Mouse (Mus musculus) left cerebral cortex, adult 11 months (tissue): ENCODE results near the gene H2-Oa.

Experiments used
- DNase-seq: peaks from one replicate; pipeline ENCODE4 v3.0.0; 2022; ENCODE audit warnings: low spot score

The H2-Oa gene

GRCm38 (mm10) chr17:34122188-34122984, 30.2 kb downstream of the H2-Oa start, which contains the start of gene Brd2:
Gene Brd2, minus strand, starts transcription at chr17:34122634.
- peak; percentile 93 for DNase-seq

DNA sequence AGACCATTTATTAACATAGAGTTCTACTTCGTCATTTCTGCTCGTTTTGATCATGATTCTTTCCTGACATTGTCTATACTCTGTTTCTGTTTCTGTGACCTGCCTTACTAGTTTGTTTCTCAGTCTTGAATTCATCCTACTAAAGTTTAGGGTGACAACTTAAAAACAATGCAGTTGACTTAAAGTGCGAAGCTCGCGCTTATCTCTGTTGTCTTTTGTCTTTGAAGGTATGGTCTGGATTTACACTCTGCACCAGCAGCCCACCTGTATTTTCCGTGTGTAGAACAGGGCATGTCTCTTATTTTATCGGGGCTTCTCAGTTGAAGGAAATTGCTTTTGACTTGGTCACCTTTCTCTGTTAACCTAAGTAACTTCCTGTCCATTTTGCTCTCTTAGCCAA, 31.0 kb downstream of the H2-Oa start:
- DNase-seq = no peak

- DNase-seq = no peak
Measured at GRCm38 (mm10) chr17:34123518-34123917, 31.4 kb downstream of the H2-Oa start.

DNA sequence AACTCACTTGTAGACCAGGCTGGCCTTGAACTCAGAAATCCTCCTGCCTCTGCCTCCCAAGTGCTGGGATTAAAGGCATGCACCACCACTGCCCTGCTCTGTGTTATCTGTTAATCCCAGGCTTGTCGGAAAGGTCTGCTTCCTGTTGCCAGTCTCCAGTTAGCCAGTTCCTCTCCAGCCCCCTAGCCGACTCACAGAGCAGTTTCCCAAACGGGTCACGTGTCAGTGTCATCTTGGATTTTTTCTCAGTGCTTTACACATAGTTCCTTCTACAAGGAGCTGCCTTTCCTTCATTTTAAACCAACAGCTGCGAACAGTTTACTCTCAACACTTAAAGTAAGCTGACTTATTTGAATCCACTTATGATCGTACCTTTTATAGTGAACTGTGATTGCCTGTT, 32.5 kb downstream of the H2-Oa start:
- DNase-seq = no peak

DNA sequence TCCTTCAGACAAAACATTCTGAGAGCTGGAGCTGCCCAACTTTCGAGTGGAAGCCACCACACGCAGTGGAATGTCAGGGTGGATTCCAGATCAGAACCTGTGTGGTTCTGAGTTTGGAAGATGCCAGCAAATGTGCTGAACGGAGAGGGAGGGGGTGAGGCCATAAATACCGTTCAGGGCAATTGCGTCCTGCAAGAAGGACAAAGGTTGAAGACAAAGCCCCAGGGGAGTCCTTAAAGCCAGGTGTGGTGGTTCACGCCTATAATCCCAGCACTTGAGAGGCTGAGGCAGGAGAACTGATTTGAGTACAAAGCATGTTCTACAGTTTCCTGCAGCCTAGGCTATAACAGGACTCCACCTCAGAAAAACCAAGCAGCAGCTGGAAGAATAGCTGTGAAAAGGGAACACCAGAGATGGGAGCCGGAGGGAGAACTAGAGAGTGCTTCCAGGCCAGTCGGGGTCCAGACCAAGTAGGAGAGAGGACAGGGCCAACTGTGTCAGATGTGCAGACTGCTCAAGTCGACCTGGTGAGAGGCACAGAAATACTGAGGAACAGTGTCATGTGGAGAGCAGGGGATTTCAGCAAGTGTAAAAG, 34.8 kb downstream of the H2-Oa start:
- no peak for DNase-seq

- no peak for DNase-seq
Measured at GRCm38 (mm10) chr17:34127475-34127874, 35.3 kb downstream of the H2-Oa start.

DNA sequence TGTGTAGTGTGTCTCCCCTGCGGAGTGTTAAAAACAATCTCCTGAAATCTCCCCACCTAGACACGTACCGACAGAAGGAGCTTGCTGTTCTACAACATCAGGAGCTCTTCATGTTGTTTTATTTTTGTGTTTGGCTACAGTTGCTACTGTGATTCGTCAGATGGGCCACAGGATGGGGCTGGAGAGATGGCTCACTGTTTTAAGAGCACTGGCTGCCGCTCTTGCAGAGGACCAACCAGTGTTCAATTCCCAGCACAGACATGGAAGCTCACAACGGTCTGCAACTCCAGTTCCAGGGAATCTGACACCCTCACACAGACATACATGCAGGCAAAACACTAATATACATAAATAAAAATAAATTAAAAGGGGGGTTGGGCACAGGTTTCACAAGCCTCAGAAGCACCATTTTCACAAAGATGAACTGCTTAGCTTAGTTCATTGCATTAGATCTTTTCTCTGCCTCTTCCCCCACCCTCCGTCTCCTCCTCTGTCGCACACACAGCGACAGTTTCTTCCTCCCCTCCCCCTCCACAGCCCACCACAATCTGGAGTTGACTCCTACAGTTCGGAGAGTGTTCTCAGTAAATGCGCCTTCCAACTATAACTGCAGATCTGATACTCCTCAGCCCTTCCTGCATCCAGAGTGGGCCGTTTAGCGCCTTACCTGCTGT, 36.3 kb downstream of the H2-Oa start:
- no peak for DNase-seq

DNA sequence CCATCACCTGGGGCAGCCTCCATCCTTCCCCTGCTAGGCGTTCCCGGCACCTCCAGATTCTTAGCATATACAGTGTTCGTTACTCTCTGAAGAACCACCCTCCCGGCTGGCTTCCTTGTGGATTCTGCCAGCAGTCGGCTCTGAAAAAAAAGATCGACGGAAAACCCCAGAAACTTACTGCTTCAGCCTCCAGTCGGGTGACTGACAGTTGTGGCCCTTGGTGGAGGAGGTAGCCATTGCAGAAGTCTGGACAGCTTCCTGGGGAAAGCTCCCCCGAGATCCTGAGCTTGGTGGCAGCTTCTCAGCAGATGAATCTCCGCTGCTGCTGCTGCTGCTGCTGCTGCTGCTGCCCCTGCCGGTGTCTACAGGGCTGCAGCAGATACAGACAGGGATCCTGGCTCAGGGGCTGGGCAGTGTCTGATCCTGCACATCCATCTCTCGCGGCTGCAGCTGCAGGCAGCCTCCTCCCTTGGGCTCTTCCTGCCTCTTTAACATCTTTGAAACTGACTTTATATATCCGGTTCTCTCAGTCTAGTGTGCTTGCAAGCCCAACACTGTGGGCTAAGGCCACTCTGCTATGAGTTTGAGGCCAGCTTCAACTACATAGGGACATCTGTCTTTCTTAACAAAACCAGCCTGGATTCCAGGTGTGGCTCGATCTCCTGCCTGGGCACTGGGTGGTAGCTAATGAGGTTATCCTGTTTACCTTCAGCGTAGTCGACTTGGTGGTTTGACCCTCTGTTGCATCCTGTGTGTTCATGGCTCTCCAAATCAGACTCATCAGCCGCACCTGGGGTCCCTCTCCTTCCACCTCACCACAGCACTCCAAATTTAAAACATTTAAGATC, 37.0 kb downstream of the H2-Oa start:
- no peak for DNase-seq

DNA sequence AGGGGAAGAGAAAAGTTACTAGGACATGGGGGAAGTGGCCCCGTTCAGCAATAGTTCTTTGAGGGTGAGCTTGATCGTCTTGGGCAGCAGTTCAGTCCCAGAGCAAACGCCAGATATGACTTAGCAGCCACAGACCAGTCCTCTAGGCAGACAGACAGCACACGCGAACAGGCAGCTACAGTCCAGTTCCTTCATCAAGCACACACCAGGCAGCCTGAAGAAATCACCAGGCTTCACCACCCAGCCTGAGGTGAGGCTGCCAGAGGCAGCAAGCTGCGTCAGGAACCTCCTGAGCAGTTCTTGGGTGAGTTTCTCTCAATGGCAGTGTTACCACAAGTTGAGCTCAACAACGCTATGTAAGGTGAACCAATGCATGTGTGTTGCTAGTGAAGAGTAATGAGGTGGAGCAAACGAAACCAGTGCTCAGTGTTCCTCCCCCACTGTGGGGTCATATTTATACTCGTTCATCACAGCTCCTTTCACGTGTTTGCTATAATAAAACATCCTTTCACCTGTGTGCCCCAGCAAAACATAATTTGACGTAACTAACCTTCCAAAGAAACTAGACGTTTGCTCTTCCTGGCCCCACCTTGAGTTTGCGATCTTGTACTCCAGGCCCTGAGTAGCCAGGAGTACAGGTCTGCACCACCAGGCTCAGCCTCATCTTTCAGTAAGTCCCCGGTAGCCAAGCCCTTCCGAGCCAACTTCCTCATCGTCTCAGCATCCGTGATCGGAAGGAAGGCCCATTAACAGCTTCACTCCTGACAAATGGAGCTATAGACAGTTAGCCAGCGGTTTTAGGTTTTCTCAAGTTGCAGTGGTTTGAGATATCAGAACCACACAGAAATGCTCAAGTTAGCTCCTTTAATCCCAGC, 38.2 kb downstream of the H2-Oa start:
- DNase-seq = no peak

GRCm38 (mm10) chr17:34131911-34132310, 39.8 kb downstream of the H2-Oa start:
- no peak for DNase-seq

DNA sequence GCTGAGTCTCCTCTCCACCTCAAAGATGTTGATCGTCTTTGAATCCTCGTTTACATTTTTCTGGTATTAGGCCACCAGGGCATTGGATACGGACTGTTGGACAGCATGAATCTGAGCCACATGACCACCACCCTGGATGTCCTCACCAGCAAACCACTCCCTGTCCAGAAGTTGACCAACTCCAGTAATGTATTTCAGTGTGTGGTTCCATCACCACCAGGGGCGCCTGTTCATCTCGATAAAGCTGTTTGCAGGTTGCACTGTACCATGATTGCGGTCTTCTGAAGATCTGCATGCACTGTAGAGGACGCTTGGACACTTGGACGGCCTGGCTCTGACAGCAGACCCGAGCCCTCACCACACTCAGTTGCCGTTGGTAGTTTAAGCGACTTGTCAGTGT, 41.1 kb downstream of the H2-Oa start:
- no peak for DNase-seq

DNA sequence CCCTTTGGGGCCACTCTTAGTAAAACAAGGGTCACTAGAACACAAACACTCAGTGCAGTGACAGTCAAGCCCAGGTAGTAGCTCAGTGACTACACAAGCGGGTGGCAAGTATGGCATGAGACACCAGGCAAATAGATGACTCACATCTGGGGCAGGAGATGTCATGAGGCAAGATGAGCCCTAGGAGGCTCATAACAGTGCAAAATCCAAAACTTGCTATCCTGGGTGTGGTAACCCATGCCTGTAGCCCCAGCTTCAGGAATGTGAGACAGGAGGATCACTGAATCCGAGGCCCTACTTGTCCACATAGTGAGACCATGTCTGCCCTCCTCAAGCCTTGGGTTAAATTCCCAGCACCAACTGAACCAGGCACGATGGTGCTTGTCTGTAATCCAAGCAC, 42.3 kb downstream of the H2-Oa start:
- no peak for DNase-seq

DNA sequence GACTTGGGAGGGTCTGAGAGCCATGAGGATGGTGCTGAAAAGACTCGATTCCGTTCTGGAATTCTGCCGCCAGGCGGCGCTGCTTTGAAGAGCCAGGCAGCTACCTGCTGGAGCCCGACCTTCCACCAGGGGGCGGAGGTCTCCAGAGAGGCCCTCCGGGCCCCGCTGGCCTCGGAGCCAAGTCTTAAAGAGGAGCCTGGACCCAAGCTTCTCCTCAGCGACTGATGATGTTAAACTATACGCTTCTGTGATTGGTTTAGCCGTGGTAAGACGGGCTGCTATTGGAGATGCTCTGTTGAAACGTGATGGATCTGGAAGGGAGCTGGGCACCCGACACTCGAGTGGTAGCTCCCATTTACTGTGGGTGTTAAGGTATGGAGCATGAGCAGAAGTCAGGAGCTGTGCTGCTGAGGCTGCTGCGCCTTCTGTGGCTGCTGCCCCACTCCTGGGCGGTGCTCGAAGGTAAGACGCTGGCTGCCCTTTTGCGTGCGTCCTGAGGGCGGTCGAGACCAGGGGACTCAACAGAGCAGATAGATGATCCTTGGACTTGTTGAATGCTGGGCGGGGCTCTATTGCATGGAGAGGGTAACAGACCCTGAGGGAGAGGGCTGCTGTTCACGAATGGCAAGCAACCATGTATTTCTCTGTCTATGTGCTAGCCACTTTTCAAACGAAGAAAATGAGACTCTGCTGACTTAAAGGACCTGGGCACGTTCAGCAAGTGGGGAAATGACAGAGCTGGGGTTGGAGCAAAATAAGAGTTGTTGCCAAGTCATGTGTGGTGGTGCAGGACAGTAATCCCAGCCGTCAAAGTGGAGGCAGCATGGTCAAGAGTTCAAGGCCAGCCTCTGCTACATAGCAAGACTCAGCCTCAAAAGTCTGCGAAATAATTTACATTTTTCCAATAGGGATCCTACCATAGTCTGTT, 43.4 kb downstream of the H2-Oa start:
- DNase-seq = peak; percentile 99

DNA sequence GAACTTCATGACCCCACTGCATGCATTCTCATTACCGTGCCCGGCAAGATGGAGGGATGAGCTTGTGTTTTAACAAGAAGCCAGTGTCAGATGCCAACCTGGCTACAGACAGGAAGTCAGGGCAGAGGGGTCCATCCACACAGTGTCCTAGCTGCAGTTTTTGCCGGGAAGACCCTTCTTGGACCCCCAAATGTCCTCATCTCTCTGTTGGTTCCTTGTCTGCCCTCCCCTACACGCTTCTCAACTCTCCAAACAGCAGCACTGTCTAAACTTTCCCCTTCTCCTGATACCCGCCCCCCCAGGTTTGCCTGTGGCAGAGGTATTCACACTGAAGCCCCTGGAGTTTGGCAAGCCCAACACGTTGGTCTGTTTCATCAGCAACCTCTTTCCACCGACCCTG, 45.5 kb downstream of the H2-Oa start:
- DNase-seq = no peak

DNA sequence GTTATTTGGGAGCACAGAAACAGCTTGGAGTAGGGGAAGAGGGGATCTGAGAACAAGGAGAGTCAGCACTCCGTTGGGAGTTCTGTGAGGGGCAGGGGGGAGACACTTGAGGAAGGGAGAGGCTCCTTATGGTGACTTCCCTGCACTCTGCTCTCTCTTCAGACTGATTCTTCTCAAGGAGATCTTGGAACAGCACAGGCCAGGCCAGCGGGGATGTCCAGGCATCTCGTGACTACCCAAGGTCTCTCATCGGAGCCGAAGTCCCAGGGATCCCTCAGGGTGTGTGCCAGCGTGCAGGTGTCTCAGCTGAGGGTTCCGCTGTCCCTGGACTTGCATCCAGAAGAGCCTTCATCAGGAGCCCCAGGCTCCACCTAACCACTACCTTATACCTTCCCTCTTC, 46.5 kb downstream of the H2-Oa start:
- DNase-seq = no peak

DNA sequence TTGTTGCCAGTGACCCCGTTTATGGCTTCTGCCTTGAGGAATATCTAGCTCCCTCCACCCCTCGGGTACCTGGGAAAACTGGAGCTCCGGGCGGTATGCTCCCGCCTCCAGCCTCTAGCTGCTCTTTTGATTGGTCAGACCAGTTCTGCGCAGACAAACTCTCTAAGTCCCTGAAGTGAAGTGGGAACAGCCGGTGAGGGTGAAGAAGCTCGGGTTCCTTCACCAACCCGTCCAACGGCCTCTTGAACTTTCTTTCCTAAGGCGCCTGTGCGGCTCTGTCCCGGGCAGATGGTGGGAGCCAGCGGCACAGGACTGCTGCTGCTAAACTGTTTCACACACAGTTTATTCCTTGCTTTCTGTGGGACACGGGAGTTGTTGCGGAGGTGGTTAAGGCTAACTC, 47.3 kb downstream of the H2-Oa start:
- DNase-seq = no peak

DNA sequence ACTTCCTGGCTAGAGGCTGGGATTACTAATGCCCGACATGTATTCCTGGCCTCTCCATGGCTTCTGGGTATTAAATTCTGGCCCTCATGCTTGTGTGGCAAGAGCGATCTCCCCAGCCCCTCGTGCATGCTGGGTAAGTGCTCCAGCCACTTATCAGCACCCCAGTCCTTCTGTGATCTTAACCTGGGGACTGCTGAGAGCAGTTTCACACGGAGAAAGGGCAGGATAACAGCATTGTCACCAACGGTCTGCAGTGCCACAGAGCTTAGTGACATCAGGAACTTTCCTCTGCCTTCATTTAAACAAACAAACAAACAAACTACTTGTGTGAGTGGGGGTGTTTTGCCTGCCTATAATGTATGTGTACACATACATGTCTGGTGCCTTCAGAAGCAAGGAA, 48.1 kb downstream of the H2-Oa start:
- DNase-seq = no peak

DNA sequence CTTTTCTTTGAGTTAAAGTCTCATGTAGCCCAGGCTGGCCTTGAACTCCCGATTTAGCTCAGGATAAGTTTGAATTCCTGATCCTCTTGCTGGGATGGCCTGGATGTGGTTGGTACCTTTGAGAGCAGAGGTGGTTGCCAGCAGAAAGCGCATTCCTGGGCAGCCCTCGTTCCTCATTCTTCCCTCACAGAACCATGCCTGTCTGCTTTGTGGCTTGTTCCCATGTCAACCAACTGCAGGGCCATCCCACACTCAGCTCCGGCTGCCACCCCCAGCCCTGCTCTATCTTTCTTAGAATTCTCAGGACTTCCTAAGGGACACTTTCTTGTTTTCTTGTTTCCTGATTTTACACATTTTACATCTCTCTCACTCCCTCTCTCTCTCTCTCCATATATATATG, 49.3 kb downstream of the H2-Oa start:
- DNase-seq = no peak

- no peak for DNase-seq
Measured at GRCm38 (mm10) chr17:34142456-34143010, 50.4 kb downstream of the H2-Oa start.

DNA sequence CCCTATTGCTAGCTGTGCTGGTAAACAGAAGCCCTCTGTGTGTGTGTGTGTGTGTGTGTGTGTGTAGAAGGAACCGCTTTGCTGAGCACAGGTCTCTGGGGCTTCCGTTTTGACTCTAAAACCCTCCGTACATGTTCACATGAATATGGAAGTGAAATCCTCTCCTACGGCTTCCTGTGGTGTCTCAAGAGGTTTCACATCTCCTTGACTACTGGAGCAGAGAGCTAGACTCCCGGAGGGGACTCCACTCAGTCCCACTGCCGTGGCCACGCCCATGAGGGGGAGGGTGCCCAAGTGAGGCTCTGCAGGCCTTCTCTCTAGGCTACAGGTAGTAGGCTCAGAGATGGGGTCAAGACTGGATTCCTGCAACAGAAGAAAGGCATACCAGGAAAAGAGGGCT, 50.9 kb downstream of the H2-Oa start, which contains the start of gene H2-DMb2:
Gene H2-DMb2, plus strand, starts transcription at position 275 of the 400 bp plus-strand sequence.
- no peak for DNase-seq
